Mouse (Mus musculus) intestine, postnatal 0 days (tissue): ENCODE measurements around the gene Gprin1. TPM values are rescaled to one million over a fixed set of nuclear protein-coding genes. Genes with fewer than 3 reads are reported as not detected.

Experiments used
- ATAC-seq: fragments of 200-750 bp; cut with Nextera tagmentation; 2 replicates; pipeline ENCODE4 v1.8.0; 2017; ENCODE audit warnings: mild to moderate bottlenecking, moderate TSS enrichment, moderate library complexity
- H3K27ac ChIP-seq: fragments of 300-500 bp; sonication (generic); 2 replicates; pipeline ENCODE4 v1.5.1; 2014; ENCODE audit warnings: mild to moderate bottlenecking, low read depth, low read length, moderate library complexity
- H3K27me3 ChIP-seq: fragments of 300-500 bp; sonication (generic); replicated peaks from 2 replicates; pipeline ENCODE4 v1.6.1; 2014; ENCODE audit warnings: low read length, mixed read lengths; ENCODE audit not compliant: control insufficient read depth, insufficient read depth
- H3K36me3 ChIP-seq: fragments of 300-500 bp; sonication (generic); 2 replicates; pipeline ENCODE4 v1.6.1; 2014; ENCODE audit warnings: mild to moderate bottlenecking, moderate library complexity; ENCODE audit not compliant: control insufficient read depth, insufficient read depth
- H3K4me1 ChIP-seq: fragments of 300-500 bp; sonication (generic); replicated peaks from 2 replicates; pipeline ENCODE4 v1.6.1; 2014; ENCODE audit warnings: antibody characterized with exemption, low read length, mixed read lengths; ENCODE audit not compliant: control insufficient read depth, insufficient read depth
- H3K4me2 ChIP-seq: fragments of 300-500 bp; sonication (generic); replicated peaks from 2 replicates; pipeline ENCODE4 v1.6.1; 2014; ENCODE audit warnings: low read depth, mild to moderate bottlenecking, moderate library complexity
- H3K4me3 ChIP-seq: fragments of 300-500 bp; sonication (generic); 2 replicates; pipeline ENCODE4 v1.5.1; 2014; ENCODE audit warnings: low read depth, low read length
- H3K9ac ChIP-seq: fragments of 300-500 bp; sonication (generic); 2 replicates; pipeline ENCODE4 v1.6.1; 2014; ENCODE audit warnings: mild to moderate bottlenecking, low read depth, low read length
- H3K9me3 ChIP-seq: fragments of 300-500 bp; sonication (generic); 2 replicates; pipeline ENCODE4 v1.6.1; 2016; ENCODE audit warnings: mixed run types; ENCODE audit not compliant: control insufficient read depth
- CTCF ChIP-seq: sonication (generic); IDR thresholded peaks from 2 replicates; pipeline ENCODE4 v1.5.1; 2016; ENCODE audit warnings: low read depth, mild to moderate bottlenecking, control low read depth, antibody characterized with exemption, moderate library complexity
- WGBS: fragments of 180-500 bp; shearing (Covaris S2); extraction: QIAGEN DNeasy Blood & Tissue Kit; methylation state at CpG from one replicate; pipeline ENCODE4 v1.1.7; 2014; 5-methylcytosine and 5-hydroxymethylcytosine counted together
- polyA plus RNA-seq: library from polyadenylated mRNA; unstranded; fragments of >200 nt; fragmentation: Nextera tagmentation; extraction: Ambion mirVana; gene quantifications from 2 replicates; pipeline ENCODE4 v1.2.1, GENCODE M21; 2015

Gene Gprin1
- polyA plus RNA-seq, 1 experiment from 2014 or later = 0.59 TPM

DNA sequence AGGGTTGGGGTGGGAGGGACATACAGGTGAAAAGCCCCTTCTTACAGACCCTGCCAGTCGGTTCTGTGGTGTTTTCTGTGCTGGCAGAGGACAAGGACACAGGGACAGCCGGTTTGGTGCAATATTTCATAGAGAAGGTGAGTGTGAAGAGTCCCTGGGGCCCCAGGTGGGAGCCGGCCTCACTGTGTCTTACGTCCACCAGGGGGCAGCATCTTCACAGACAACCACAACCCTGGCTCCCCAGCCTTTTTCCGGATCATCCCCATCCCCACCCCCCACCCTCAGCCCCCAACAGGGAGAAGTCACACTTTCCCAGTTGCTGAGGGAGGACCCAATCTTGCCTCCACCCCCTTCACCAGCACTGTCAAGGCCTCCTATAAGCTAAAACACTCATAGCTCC lies 32.8 kb downstream of the Gprin1 start:
- H3K36me3 ChIP-seq = peaks cover 47% of the 10 kb centered on the region
- WGBS = 4% methylated on average over 5 of the region's 5 CpGs
- ATAC-seq = no peak

DNA sequence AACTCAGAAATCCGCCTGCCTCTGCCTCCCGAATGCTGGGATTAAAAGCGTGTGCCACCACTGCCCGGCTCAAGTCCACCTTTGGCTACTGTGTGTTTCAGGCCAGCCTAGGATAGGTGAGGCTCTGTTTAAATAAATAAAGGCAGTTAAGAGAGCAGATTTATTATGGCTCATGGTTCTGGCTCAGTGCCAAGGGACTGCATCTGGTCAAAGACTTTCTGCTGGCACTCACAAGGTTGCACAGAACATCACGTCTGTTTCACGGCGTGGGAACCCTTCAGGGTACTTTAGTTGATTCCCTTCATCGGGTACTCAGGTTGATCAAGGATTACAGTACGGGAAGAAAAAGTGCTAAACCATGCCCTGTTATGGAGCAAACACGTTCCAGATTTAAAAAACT lies 34.7 kb downstream of the Gprin1 start:
- WGBS = 37% methylated on average over 10 of the region's 10 CpGs
- H3K4me3 ChIP-seq = no peak overlapping the region
- no peak overlapping the region for H3K27ac ChIP-seq
- H3K4me2 ChIP-seq = no peak overlapping the region
- TF ChIP-seq CTCF = no peak
- no peaks in the 10 kb centered on the region for H3K9me3 ChIP-seq
- no peak overlapping the region for H3K9ac ChIP-seq
- no peaks in the 10 kb centered on the region for H3K4me1 ChIP-seq
- ATAC-seq = no peak
- peaks cover 32% of the 10 kb centered on the region for H3K36me3 ChIP-seq
- H3K27me3 ChIP-seq = no peaks in the 10 kb centered on the region

More for the DNA sequence above, 32.8 kb downstream of the Gprin1 start:
- H3K4me3 ChIP-seq = no peak overlapping the region
- no peaks in the 10 kb centered on the region for H3K27me3 ChIP-seq
- H3K4me2 ChIP-seq = no peak overlapping the region
- H3K4me1 ChIP-seq = no peaks in the 10 kb centered on the region
- no peaks in the 10 kb centered on the region for H3K9me3 ChIP-seq
- H3K27ac ChIP-seq = no peak overlapping the region
- H3K9ac ChIP-seq = no peak overlapping the region
- TF ChIP-seq CTCF = peak; percentile 75

DNA sequence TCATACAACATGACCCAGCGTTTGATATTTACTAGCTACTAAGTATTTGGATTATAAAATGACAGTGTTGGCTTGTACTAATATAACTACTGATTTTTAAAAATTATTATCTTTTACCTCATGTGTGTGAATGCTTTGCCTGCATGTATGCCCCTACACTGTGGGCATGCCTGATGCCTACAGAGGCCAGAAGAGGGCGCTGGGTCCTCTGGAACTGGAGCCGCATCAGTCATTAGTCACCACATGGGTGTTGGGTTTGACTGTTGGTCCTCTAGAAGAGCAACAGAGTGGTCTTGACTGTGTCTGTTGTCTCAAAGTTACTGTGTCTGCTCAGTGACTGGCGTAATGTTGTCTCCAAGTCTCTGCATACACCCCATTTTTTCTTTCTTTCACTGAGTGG lies 35.3 kb downstream of the Gprin1 start:
- Histone ChIP-seq H3K9ac (no peak overlapping the region), H3K27ac (no peak overlapping the region), H3K9me3 (no peaks in the 10 kb centered on the region), H3K36me3 (peaks cover 26% of the 10 kb centered on the region), H3K4me1 (no peaks in the 10 kb centered on the region), H3K4me3 (no peak overlapping the region), H3K27me3 (no peaks in the 10 kb centered on the region), H3K4me2 (no peak overlapping the region)
- TF ChIP-seq CTCF = peak; percentile 52
- no peak for ATAC-seq
- 54% methylated on average over 4 of the region's 4 CpGs for WGBS

DNA sequence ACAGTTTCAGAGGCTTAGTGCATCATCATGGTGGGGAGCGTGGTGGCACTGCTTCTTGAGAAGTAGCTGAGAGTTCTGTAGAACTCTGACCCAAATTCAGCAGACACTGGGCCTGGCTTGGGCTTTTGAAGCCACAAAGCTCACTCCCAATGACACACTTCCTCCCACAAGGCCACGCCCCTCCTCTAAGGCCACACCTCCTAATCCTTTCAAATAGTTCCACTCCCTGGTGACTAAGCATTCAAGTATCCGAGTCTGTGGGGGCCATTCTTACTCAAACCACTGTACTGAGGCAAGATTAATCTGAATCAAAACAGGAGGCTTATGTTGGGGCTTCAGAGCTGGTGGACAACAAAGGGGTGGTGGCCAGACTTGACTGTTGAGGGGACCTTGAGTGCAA lies 38.8 kb downstream of the Gprin1 start:
- TF ChIP-seq CTCF = no peak
- Histone ChIP-seq H3K27me3 (no peaks in the 10 kb centered on the region), H3K4me2 (no peak overlapping the region), H3K27ac (no peak overlapping the region), H3K36me3 (peaks cover 8% of the 10 kb centered on the region; the same call in 1 of the 2 replicates), H3K4me1 (no peaks in the 10 kb centered on the region), H3K9ac (no peak overlapping the region), H3K9me3 (no peaks in the 10 kb centered on the region), H3K4me3 (no peak overlapping the region)
- ATAC-seq = no peak
- WGBS = 80% methylated on average over 3 of the region's 3 CpGs

DNA sequence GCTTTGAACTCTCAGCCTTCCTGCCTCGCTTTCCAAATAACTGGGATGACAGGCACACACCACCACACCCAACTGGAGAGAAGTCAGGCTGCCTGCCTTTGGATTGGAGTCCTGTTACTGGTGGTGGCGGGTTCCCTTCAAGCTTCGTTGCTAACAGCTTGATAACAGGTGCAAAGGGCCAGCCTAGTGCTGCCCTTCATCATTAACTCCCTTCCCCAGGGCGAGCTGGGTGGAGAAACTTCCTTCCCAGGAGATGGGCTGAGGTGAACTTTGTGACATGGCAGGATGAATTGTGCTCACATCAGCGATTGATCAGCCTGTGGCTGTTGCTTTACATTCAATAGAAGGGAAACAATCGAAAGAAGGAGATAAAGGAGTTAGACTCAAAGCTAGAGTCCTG lies 44.8 kb downstream of the Gprin1 start:
- no peaks in the 10 kb centered on the region for H3K9me3 ChIP-seq
- ATAC-seq = peak; percentile 46
- no peak overlapping the region for H3K9ac ChIP-seq
- peaks cover 9% of the 10 kb centered on the region for H3K4me1 ChIP-seq
- 0 out of 2 replicates have a peak, but pooled peaks cover 2% of the 10 kb centered on the region for H3K36me3 ChIP-seq
- TF ChIP-seq CTCF = no peak
- no peak overlapping the region for H3K4me3 ChIP-seq
- H3K4me2 ChIP-seq = peak overlapping the region; percentile 65
- H3K27ac ChIP-seq = peak overlapping the region; percentile 92
- 23% methylated on average over 6 of the region's 6 CpGs for WGBS
- H3K27me3 ChIP-seq = no peaks in the 10 kb centered on the region

DNA sequence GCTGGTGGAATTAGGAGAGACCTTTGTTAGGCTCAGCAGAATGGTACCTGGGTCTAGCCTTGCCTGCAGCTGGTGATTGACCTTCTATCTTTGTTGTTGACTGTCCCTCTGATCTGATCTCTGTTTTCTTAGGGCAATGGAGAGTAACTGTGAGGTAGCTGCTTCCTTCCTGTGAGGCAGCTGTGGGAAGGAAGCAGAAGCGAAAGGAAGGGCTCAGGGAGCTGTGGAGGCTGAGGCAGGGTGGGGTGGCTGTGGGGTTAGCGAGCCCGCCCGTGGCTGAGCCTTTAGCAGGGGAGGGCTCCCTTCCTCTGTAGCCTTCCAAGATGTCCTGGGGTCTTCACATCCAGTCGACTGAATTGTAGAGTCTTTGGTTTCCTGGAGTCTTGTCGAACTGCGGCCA lies 47.2 kb downstream of the Gprin1 start:
- H3K36me3 ChIP-seq = 0 out of 2 replicates have a peak, but pooled peaks cover 2% of the 10 kb centered on the region
- peak overlapping the region; percentile 62 for H3K9ac ChIP-seq
- H3K4me1 ChIP-seq = peaks cover 9% of the 10 kb centered on the region
- H3K4me3 ChIP-seq = peak overlapping the region; percentile 49
- no peak for ATAC-seq
- no peaks in the 10 kb centered on the region for H3K27me3 ChIP-seq
- peak overlapping the region; percentile 65 for H3K4me2 ChIP-seq
- H3K27ac ChIP-seq = peak overlapping the region; percentile 92
- no peak for TF ChIP-seq CTCF
- H3K9me3 ChIP-seq = no peaks in the 10 kb centered on the region
- WGBS = 55% methylated on average over 7 of the region's 7 CpGs

DNA sequence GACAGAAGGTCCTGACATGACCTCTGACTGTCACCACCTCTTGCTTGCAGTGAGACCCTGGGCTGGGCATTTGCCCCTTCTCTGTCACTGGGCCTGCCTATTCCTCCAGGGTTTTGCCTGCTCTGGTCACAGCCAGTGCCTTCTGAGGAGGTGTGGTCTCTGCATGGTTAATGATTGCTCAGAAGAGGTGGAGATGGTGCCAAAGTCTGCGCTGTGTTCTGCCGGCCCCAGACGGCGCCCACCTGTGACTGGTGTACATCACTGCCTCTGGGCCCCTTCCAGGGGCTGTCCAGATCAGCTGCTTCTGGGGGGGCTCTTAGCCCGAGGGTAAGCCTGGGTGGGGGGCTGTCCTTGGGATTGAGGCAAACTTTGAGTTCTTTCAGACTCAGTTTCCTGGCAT lies 48.4 kb downstream of the Gprin1 start, which contains the start of gene Cdhr2:
Gene Cdhr2, plus strand, starts transcription at position 219 of the 400 bp plus-strand sequence.
- H3K9ac ChIP-seq = peak within 1 kb of the TSS; percentile 62
- peak; percentile 82 for ATAC-seq
- peaks cover 9% of the 10 kb centered on the region for H3K4me1 ChIP-seq
- peak within 1 kb of the TSS; percentile 92 for H3K27ac ChIP-seq
- 23% methylated on average over 5 of the region's 5 CpGs for WGBS
- H3K9me3 ChIP-seq = no peaks in the 10 kb centered on the region
- no peaks in the 10 kb centered on the region for H3K27me3 ChIP-seq
- no peaks in the 10 kb centered on the region for H3K36me3 ChIP-seq
- H3K4me2 ChIP-seq = peak within 1 kb of the TSS; percentile 65
- peak within 1 kb of the TSS; percentile 49 for H3K4me3 ChIP-seq
- no peak for TF ChIP-seq CTCF
